Mouse (Mus musculus) E14TG2a.4 (cell line): ENCODE results near the gene Adgrf2.
A peak's percentile ranks its signal among the peaks of the same experiment; 100 is the strongest.

Experiments
- H3K27me3 ChIP-seq: 2 replicates; pipeline ENCODE4 v1.6.1; 2014; ENCODE audit warnings: low read length, control low read depth; ENCODE audit not compliant: insufficient read depth
- H3K36me3 ChIP-seq: 2 replicates; pipeline ENCODE4 v1.6.1; 2014; ENCODE audit warnings: low read length, control low read depth; ENCODE audit not compliant: insufficient read depth
- H3K4me1 ChIP-seq: replicated peaks from 2 replicates; pipeline ENCODE4 v1.6.1; 2014; ENCODE audit warnings: low read depth, low read length, control low read depth
- H3K4me3 ChIP-seq: replicated peaks from 2 replicates; pipeline ENCODE4 v1.5.1; 2014; ENCODE audit warnings: mild to moderate bottlenecking, low read length
- H3K9me3 ChIP-seq: 2 replicates; pipeline ENCODE4 v1.6.1; 2014; ENCODE audit warnings: low read length, control low read depth
- CTCF ChIP-seq: conservative IDR thresholded peaks from 2 replicates; pipeline ENCODE4 v1.5.1; 2014; ENCODE audit warnings: low read length
- NANOG ChIP-seq: IDR thresholded peaks from 2 replicates; pipeline ENCODE4 v1.6.1; 2014; ENCODE audit warnings: borderline replicate concordance, low read length, mixed read lengths
- POU5F1 ChIP-seq: IDR thresholded peaks from 2 replicates; pipeline ENCODE4 v1.6.1; 2014; ENCODE audit warnings: low read length, borderline replicate concordance

The Adgrf2 gene

GRCm38 (mm10) chr17:42738794-42739193, 3.2 kb downstream of the Adgrf2 start:
- Histone ChIP-seq H3K4me3 (no peak overlapping the region), H3K4me1 (no peaks in the 10 kb centered on the region), H3K27me3 (no peaks in the 10 kb centered on the region), H3K9me3 (no peaks in the 10 kb centered on the region), H3K36me3 (no peaks in the 10 kb centered on the region)
- TF ChIP-seq NANOG: no peak
- no peak for TF ChIP-seq CTCF
- TF ChIP-seq POU5F1: no peak

- Histone ChIP-seq H3K4me3 (no peak overlapping the region), H3K36me3 (no peaks in the 10 kb centered on the region), H3K27me3 (no peaks in the 10 kb centered on the region), H3K9me3 (no peaks in the 10 kb centered on the region), H3K4me1 (no peaks in the 10 kb centered on the region)
- TF ChIP-seq CTCF (peak; percentile 74), NANOG (no peak), POU5F1 (no peak)
These were observed 24.8 kb downstream of the Adgrf2 start for GRCm38 (mm10) chr17:42717161-42717560.

DNA sequence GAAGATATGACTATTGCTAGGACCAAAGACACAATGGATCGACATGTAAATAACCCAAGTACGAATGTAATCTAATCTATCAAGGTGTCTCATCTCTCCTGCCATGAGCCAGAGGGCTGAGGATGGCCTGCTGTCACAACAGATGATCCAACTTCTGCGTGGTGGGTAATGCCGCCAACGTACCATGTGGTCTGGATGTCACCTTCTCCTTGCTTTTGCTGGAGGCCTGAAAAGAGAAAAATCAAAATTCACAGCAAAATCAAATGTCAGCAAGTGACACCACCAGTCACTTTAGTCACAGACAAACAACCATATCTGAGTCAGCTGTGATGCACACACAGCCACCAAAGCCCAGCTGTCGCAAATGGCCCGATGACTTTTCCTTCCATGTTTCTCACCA, 27.0 kb downstream of the Adgrf2 start:
- Histone ChIP-seq H3K4me3 (no peak overlapping the region), H3K27me3 (no peaks in the 10 kb centered on the region), H3K36me3 (no peaks in the 10 kb centered on the region), H3K9me3 (no peaks in the 10 kb centered on the region), H3K4me1 (no peaks in the 10 kb centered on the region)
- TF ChIP-seq POU5F1 (no peak), CTCF (no peak), NANOG (no peak)

GRCm38 (mm10) chr17:42710717-42711116, 31.3 kb downstream of the Adgrf2 start:
- Histone ChIP-seq H3K9me3 (no peaks in the 10 kb centered on the region), H3K4me3 (no peak overlapping the region), H3K36me3 (no peaks in the 10 kb centered on the region), H3K4me1 (no peaks in the 10 kb centered on the region), H3K27me3 (no peaks in the 10 kb centered on the region)
- TF ChIP-seq CTCF: no peak
- no peak for TF ChIP-seq NANOG
- TF ChIP-seq POU5F1: no peak

DNA sequence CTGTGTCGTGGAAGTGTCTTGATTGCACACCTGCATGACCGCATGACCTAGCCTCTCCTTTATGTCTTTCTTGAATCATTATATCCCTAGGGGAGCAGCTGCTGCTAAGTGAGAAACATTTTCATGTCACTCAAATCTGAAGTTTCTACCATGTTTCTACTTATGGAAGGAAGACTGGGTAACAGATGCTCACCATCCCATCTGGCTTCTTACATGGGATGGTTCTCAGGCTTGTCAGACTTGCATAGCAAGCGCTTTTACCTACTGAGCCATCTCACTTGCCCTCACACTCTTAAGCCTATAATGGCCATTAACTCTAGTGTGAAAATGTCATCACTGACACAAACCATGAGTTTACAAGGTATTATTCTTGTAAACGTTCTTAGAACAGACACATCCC, 36.4 kb downstream of the Adgrf2 start:
- Histone ChIP-seq H3K4me3 (no peak overlapping the region), H3K4me1 (no peaks in the 10 kb centered on the region), H3K9me3 (no peaks in the 10 kb centered on the region), H3K36me3 (no peaks in the 10 kb centered on the region), H3K27me3 (no peaks in the 10 kb centered on the region)
- TF ChIP-seq CTCF (no peak), NANOG (no peak), POU5F1 (no peak)

GRCm38 (mm10) chr17:42702198-42702597, 39.8 kb downstream of the Adgrf2 start:
- Histone ChIP-seq H3K9me3 (no peaks in the 10 kb centered on the region), H3K27me3 (no peaks in the 10 kb centered on the region), H3K4me1 (no peaks in the 10 kb centered on the region), H3K36me3 (no peaks in the 10 kb centered on the region), H3K4me3 (no peak overlapping the region)
- no peak for TF ChIP-seq POU5F1
- TF ChIP-seq CTCF: no peak
- no peak for TF ChIP-seq NANOG

DNA sequence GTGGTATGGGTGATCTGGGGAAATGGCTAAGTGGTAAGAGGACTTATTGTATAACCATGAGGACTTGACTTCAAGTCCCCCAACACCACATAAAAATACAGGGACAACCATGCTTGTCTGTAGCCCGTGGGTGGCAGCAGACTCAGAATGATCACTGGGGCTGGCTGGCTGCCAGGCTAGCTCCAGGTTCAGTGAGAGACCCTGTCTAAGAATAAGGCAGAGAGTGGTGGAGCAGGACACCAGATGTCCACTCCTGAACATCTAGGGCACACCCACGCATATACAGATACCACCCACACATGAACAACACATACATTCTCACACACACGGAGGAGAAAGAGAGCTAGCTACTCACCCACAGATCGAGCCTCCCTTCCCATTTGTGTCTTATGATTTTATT, 47.2 kb downstream of the Adgrf2 start:
- Histone ChIP-seq H3K4me3 (no peak overlapping the region), H3K4me1 (no peaks in the 10 kb centered on the region), H3K36me3 (no peaks in the 10 kb centered on the region), H3K9me3 (no peaks in the 10 kb centered on the region), H3K27me3 (no peaks in the 10 kb centered on the region; the same call in 1 of the 2 replicates)
- no peak for TF ChIP-seq POU5F1
- TF ChIP-seq NANOG: no peak
- no peak for TF ChIP-seq CTCF

- Histone ChIP-seq H3K9me3 (no peaks in the 10 kb centered on the region), H3K27me3 (no peaks in the 10 kb centered on the region; the same call in 1 of the 2 replicates), H3K4me1 (no peaks in the 10 kb centered on the region), H3K4me3 (no peak within 1 kb of the TSS), H3K36me3 (no peaks in the 10 kb centered on the region)
- TF ChIP-seq CTCF: no peak
- no peak for TF ChIP-seq POU5F1
- TF ChIP-seq NANOG: no peak
These were observed 49.8 kb downstream of the Adgrf2 start, which contains the start of gene Adgrf4 for GRCm38 (mm10) chr17:42692136-42692535. Adgrf4 (minus strand) TSS chr17:42692284.

DNA sequence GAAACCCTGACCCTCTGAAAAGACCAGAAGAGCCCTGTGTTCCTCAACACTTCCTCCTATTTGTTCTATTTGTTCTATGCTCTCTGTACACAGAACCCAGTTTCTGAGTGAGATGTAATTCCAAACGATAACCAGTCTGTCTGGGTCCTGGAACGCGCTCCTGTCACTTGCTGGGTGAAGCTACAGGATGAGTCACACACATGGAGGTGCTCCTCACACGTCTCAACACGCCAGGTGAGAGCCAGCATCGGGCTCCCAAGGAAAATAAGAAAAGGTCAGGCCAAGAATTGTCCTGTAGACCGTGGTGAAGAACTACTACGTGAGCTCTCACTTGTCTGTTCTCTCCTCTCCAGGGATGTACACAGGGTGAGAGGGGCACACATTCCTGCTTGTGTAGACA, 51.4 kb downstream of the Adgrf2 start:
- no peaks in the 10 kb centered on the region for H3K36me3 ChIP-seq
- no peaks in the 10 kb centered on the region for H3K27me3 ChIP-seq
- no peaks in the 10 kb centered on the region for H3K4me1 ChIP-seq
- H3K4me3 ChIP-seq: no peak overlapping the region
- TF ChIP-seq NANOG (no peak), CTCF (no peak)
- H3K9me3 ChIP-seq: no peaks in the 10 kb centered on the region
